Mouse (Mus musculus) lung, adult 2 months (tissue): ENCODE measurements around the gene Olfr958. TPM values are rescaled to one million over a fixed set of nuclear protein-coding genes. Genes with fewer than 3 reads are reported as not detected.

Source experiments
- DNase-seq: peaks from one replicate; pipeline ENCODE4 v3.0.0; 2022
- H3K4me1 ChIP-seq: fragments of 200-500 bp; 2 replicates; pipeline ENCODE4 v1.6.1; 2011; ENCODE audit warnings: low read length; ENCODE audit not compliant: control insufficient read depth, insufficient read depth
- H3K4me3 ChIP-seq: fragments of 200-500 bp; replicated peaks from 2 replicates; pipeline ENCODE3; 2011; ENCODE audit warnings: low read depth, mild to moderate bottlenecking, control low read depth, low read length; ENCODE audit errors: extremely low read depth
- CTCF ChIP-seq: fragments of 200-500 bp; IDR thresholded peaks from 2 replicates; pipeline ENCODE4 v1.5.1; 2011; ENCODE audit warnings: mild to moderate bottlenecking, low read length, control low read depth; ENCODE audit not compliant: insufficient read depth
- POLR2A ChIP-seq: fragments of 200-500 bp; IDR thresholded peaks from 2 replicates; pipeline ENCODE4 v1.6.1; 2011; ENCODE audit warnings: low read depth, mild to moderate bottlenecking, control low read depth, low read length, borderline replicate concordance; ENCODE audit errors: extremely low read depth
- WGBS: fragments of 180-500 bp; shearing (Covaris S2); methylation state at CpG from one replicate; pipeline ENCODE4 v1.1.7; 2018; 5-methylcytosine and 5-hydroxymethylcytosine counted together
- polyA plus RNA-seq: library from polyadenylated mRNA; depleted of rRNA; stranded (reverse); fragments of >200 nt; gene quantifications from 2 replicates; pipeline ENCODE4 v1.2.3, GENCODE M21; 2012; rRNA removed

The Olfr958 gene
- polyA plus RNA-seq, 1 experiment, result not detected

DNA sequence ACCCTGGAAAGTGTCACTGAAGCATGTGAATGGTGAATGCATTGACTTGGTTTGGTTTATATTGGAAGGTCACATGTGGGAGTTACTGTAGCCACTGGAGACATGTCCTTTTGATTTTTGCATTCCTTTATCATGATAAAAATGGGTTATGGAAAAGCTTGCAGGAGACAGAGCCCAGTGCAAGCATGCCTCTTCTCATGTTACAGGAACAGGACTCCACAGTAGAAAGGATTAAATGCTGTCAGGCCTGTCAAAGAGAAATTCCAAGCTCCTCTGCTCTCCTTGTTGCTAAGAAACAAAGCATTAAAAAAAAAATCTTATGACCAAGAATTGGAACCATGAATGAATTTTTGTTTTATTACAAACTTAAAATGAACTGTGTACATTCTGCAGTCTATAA lies 35.3 kb downstream of the Olfr958 start:
- DNase-seq, result no peak
- H3K4me1 ChIP-seq, result no peaks in the 10 kb centered on the region
- H3K4me3 ChIP-seq, result no peak overlapping the region
- TF ChIP-seq CTCF (no peak), POLR2A (no peak)

DNA sequence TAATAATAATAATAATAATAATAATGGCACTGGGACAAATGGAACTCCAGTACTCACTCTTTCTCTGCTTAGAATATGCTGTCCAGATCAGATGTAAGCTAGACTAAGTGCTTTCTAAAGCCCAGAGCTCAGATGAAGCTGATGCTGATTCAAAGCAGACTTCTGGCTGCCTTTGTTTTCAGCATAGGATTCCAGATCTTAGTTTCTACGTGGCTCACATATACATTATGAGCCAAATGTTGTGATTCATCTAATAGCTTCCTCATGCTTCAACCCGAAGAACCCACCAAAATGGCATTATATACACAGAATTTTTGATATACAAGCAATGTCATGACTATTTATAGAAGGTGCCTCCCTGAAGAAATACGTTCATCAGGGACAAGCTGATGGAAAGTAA lies 38.3 kb downstream of the Olfr958 start, which contains the start of gene Olfr957:
Olfr957 (minus strand) TSS at position 279 of the 400 bp plus-strand sequence.
- TF ChIP-seq POLR2A (no peak), CTCF (no peak)
- no peak within 1 kb of the TSS for H3K4me3 ChIP-seq
- DNase-seq, result no peak
- H3K4me1 ChIP-seq, result no peaks in the 10 kb centered on the region
- 45% methylated on average over 3 of the region's 3 CpGs for WGBS

DNA sequence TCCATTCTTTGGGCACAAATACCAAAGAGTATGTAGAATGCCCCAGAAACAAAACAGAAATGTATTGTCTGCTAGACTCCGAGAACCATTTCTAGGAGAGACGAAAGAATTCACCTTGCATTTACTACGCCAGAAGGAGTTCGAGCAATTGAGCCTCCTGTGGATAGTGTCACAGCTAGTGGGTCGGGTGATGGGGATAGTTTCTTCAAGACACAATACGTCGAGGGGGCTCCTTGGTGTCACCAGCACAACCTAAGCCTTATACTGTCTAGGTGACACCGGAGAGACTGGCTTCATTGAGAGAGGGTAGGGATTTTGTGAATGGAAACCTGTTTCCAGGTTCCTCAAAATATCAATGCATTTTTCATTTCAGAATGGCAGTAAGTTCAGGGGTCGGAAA lies 44.4 kb downstream of the Olfr958 start:
- no peak for DNase-seq
- TF ChIP-seq CTCF, result no peak
- no peak for TF ChIP-seq POLR2A
- 80% methylated on average over 9 of the region's 9 CpGs for WGBS
- Histone ChIP-seq H3K4me3 (no peak overlapping the region), H3K4me1 (no peaks in the 10 kb centered on the region)

DNA sequence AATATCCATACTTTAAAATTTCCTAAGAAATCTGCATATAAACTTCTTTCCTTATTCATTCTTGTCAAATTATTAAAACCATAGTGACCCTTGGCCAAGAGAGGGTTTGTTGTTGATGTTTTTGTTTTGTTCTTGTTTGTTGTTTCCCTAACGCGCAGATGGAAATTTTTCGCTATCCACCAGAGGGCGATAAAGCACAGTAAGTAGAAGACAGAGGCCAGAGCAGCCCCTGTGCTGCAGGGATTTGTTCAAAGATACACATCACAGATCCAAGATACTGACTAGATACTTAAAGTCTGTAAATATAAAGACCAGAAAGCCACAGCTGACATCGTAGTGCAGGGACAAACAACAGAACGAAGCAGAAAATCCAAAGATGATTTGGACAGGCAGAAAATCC lies 44.9 kb downstream of the Olfr958 start:
- Histone ChIP-seq H3K4me3 (no peak overlapping the region), H3K4me1 (no peaks in the 10 kb centered on the region)
- no peak for DNase-seq
- WGBS, result 10% methylated on average over 6 of the region's 6 CpGs
- TF ChIP-seq CTCF (no peak), POLR2A (no peak)

Other genes starting within 250 kb of the Olfr958 start
- gene Olfr948, start 228.0 kb downstream of the Olfr958 start, polyA plus RNA-seq, result not detected in 2 replicates
- not detected in 2 replicates for gene Olfr951, start 166.6 kb downstream of the Olfr958 start, polyA plus RNA-seq
- gene Olfr952, start 126.9 kb downstream of the Olfr958 start, polyA plus RNA-seq, result not detected in 2 replicates
- not detected in 2 replicates for gene Olfr954, start 97.4 kb downstream of the Olfr958 start, polyA plus RNA-seq
- not detected in 2 replicates for gene Olfr955, start 82.1 kb downstream of the Olfr958 start, polyA plus RNA-seq
- gene Olfr44, start 60.1 kb downstream of the Olfr958 start, polyA plus RNA-seq, result not detected in 2 replicates
- gene Olfr957, start 38.2 kb downstream of the Olfr958 start, polyA plus RNA-seq, result not detected in 2 replicates
- gene Olfr959, start 21.5 kb upstream of the Olfr958 start, polyA plus RNA-seq, result not detected in 2 replicates
- gene AW551984, start 50.3 kb upstream of the Olfr958 start, polyA plus RNA-seq, result 0.25 and 0.56 TPM in 2 replicates
- gene Olfr148, start 56.6 kb upstream of the Olfr958 start, polyA plus RNA-seq, result not detected in 2 replicates
- gene Olfr960, start 67.3 kb upstream of the Olfr958 start, polyA plus RNA-seq, result not detected in 2 replicates
- not detected in 2 replicates for gene Olfr961, start 91.0 kb upstream of the Olfr958 start, polyA plus RNA-seq
- gene Olfr963, start 113.2 kb upstream of the Olfr958 start, polyA plus RNA-seq, result not detected in 2 replicates
- gene Olfr149, start 153.1 kb upstream of the Olfr958 start, polyA plus RNA-seq, result not detected in 2 replicates
- not detected in 2 replicates for gene Olfr965, start 157.3 kb upstream of the Olfr958 start, polyA plus RNA-seq
- gene Olfr150, start 176.9 kb upstream of the Olfr958 start, polyA plus RNA-seq, result not detected in 2 replicates
- not detected in 2 replicates for gene Olfr967, start 192.2 kb upstream of the Olfr958 start, polyA plus RNA-seq
- gene Olfr968, start 229.2 kb upstream of the Olfr958 start, polyA plus RNA-seq, result not detected in 2 replicates
- not detected in 2 replicates for gene Olfr969, start 236.9 kb upstream of the Olfr958 start, polyA plus RNA-seq